Comparison of ENCODE assay signal across 19 mouse cellular contexts in the genomic region with DNA sequence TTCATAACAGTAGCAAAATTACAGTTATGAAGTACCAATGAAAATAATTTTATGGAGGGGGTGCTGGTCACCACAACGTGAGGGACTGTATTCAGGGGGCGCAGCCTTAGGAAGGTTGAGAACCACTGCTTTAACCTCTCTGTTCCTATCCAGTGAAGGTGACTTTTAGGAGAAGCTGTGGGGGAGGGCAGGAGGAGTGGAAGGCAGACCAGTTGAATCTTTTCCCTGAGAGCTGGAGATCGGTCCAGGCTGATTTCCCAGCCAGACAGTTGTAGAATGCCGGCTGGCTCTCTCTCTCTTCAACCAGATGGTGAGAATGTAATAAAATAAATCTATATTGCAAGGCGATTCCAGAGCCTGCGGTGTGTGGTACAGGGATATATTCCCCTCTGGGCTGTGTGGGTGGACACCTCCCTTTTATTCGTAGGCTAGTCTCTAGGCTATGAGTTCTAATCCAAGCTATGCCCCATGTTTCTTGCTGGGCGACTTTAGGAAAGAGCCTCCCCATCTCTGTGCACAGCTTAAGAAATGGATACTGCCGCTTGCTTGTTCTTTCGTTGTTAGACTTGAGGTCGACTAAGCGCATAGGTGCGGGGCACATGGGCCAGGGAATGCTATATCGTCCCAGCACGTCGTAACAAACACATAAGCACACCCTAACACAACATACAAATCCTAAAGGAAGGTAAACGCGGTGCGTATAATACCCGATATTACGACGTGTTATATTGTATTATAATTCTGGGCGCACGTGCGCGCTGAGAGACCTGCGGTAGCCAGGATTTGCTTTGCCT. TPM values are rescaled to one million over a fixed set of nuclear protein-coding genes. Genes with fewer than 3 reads are reported as not detected.
DNase-seq lines count a peak whose midpoint lies in the region; ATAC-seq and TF ChIP-seq lines count a peak whose summit lies in the region.
"Had no signal": no experiment of that assay in that cellular context is flagged by ENCODE, and none has a peak within 500 bp of the region (broad histone marks: within the 10 kb centered on the region; RNA-seq: fewer than 3 reads in every experiment).

No protein-coding gene starts in this region.

- no peak for TF ChIP-seq POLR2A in lung, adult 2 months (IDR thresholded peaks at IDR 0.05; ENCODE audit: borderline replicate concordance, extremely low read depth, low read depth, low read length)

- peak overlapping the region; percentile 92 for H3K27ac ChIP-seq in heart, embryonic 10.5 days
- no peak overlapping the region for H3K27ac ChIP-seq in brown adipose tissue, adult 24 weeks (replicated peaks; ENCODE audit: low read depth, low read length)
- H3K27ac ChIP-seq in limb, embryonic 13.5 days: peak overlapping the region; percentile 94
- H3K27ac ChIP-seq in kidney, embryonic 14.5 days (ENCODE audit: low read depth, low read length): no peak overlapping the region
- H3K27ac ChIP-seq: forebrain, embryonic 15.5 days; hindbrain, postnatal 0 days; layer of hippocampus, adult 2 months; left cerebral cortex, adult 2 months had no signal

- ATAC-seq in limb, embryonic 13.5 days (ENCODE audit: low FRiP score, low read depth): no peak; the same call in 1 of the 2 replicates
- ATAC-seq in kidney, embryonic 14.5 days (ENCODE audit: low FRiP score, low TSS enrichment): no peak
- ATAC-seq: forebrain, embryonic 15.5 days; hindbrain, postnatal 0 days had no signal

- H3K9ac ChIP-seq in limb, embryonic 13.5 days: peak overlapping the region; percentile 86
- H3K9ac ChIP-seq in kidney, embryonic 14.5 days (ENCODE audit: low read depth, low read length): no peak overlapping the region
- H3K9ac ChIP-seq: forebrain, embryonic 15.5 days had no signal

- H3K36me3 ChIP-seq in heart, embryonic 10.5 days: no peaks in the 10 kb centered on the region
- H3K36me3 ChIP-seq in limb, embryonic 13.5 days: no peaks in the 10 kb centered on the region
- H3K36me3 ChIP-seq in kidney, embryonic 14.5 days (ENCODE audit: control insufficient read depth, insufficient read depth, low read length): no peaks in the 10 kb centered on the region
- H3K36me3 ChIP-seq: forebrain, embryonic 15.5 days had no signal

- no peaks in the 10 kb centered on the region for H3K9me3 ChIP-seq in heart, embryonic 10.5 days
- no peaks in the 10 kb centered on the region for H3K9me3 ChIP-seq in limb, embryonic 13.5 days
- no peaks in the 10 kb centered on the region for H3K9me3 ChIP-seq in kidney, embryonic 14.5 days (ENCODE audit: control insufficient read depth, low read length)
- H3K9me3 ChIP-seq: forebrain, embryonic 15.5 days had no signal

- H3K4me2 ChIP-seq in limb, embryonic 13.5 days (replicated peaks): peak overlapping the region; percentile 66
- no peak overlapping the region for H3K4me2 ChIP-seq in kidney, embryonic 14.5 days (replicated peaks; ENCODE audit: low read depth, low read length)
- H3K4me2 ChIP-seq: forebrain, embryonic 15.5 days had no signal

- TF ChIP-seq CTCF in lung, adult 2 months (IDR thresholded peaks at IDR 0.05; ENCODE audit: insufficient read depth, low read length): no peak

- H3K4me1 ChIP-seq in heart, embryonic 10.5 days: peaks cover 26% of the 10 kb centered on the region
- no peaks in the 10 kb centered on the region for H3K4me1 ChIP-seq in lung, adult 2 months (ENCODE audit: control insufficient read depth, insufficient read depth, low read length)
- H3K4me1 ChIP-seq in brown adipose tissue, adult 24 weeks (ENCODE audit: control insufficient read depth, insufficient read depth, insufficient read length, low read length): no peaks in the 10 kb centered on the region
- peaks cover 43% of the 10 kb centered on the region for H3K4me1 ChIP-seq in limb, embryonic 13.5 days
- H3K4me1 ChIP-seq in kidney, embryonic 14.5 days (ENCODE audit: control insufficient read depth, insufficient read depth, low read length): no peaks in the 10 kb centered on the region

- 2% methylated on average over 27 of the region's 27 CpGs for WGBS in heart, embryonic 10.5 days
- 12% methylated on average over 27 of the region's 27 CpGs for WGBS in lung, adult 2 months
- WGBS in limb, embryonic 13.5 days: 1% methylated on average over 27 of the region's 27 CpGs
- WGBS in kidney, embryonic 14.5 days: 2% methylated on average over 27 of the region's 27 CpGs

- peak overlapping the region; percentile 61 for H3K4me3 ChIP-seq in heart, embryonic 10.5 days
- peak overlapping the region; percentile 62 for H3K4me3 ChIP-seq in lung, adult 2 months (replicated peaks; ENCODE audit: extremely low read depth, low read depth, low read length)
- 0 out of 2 replicates have a peak overlapping the region, but pooled peaks have one; percentile 9 for H3K4me3 ChIP-seq in brown adipose tissue, adult 24 weeks (ENCODE audit: insufficient read depth, low read depth, low read length)
- H3K4me3 ChIP-seq in limb, embryonic 13.5 days: peak overlapping the region; percentile 51
- H3K4me3 ChIP-seq in kidney, embryonic 14.5 days (ENCODE audit: low read length): no peak overlapping the region
- H3K4me3 ChIP-seq: forebrain, embryonic 15.5 days; layer of hippocampus, adult 2 months; left cerebral cortex, adult 2 months had no signal

- peaks cover 98% of the 10 kb centered on the region for H3K27me3 ChIP-seq in heart, embryonic 10.5 days (ENCODE audit: insufficient read depth, poor library complexity, severe bottlenecking)
- H3K27me3 ChIP-seq in limb, embryonic 13.5 days: peaks cover 97% of the 10 kb centered on the region
- H3K27me3 ChIP-seq in kidney, embryonic 14.5 days (ENCODE audit: control insufficient read depth, insufficient read depth, low read length): peaks cover 100% of the 10 kb centered on the region

- no peak for DNase-seq in heart, embryonic 10.5 days (ENCODE audit: low spot score)
- DNase-seq in heart, adult 18-20 months: no peak
- DNase-seq in lung, adult 2 months: no peak
- DNase-seq in lung, postnatal 25 days (ENCODE audit: low spot score): no peak
- DNase-seq in thymus, postnatal 10 days (ENCODE audit: low spot score in 2 of 2): no peak
- DNase-seq: adrenal gland, postnatal 14 days; cerebellum, postnatal 14 days; gastrocnemius, postnatal 14 days; kidney, adult 9 months; right cerebral cortex, postnatal 14 days; thymus, adult 2 months had no signal

RNA-seq across cellular contexts. Expression of gene Tbx5, which starts 29.7 kb away (rescaled TPM):
- 41.9 and 44.2 TPM in 2 replicates for polyA plus RNA-seq in heart, embryonic 10.5 days (2016; fragmentation: Nextera tagmentation; extraction: Ambion mirVana)
- 10 to 100 TPM; 18.5 to 25.8 TPM for total RNA-seq in heart, adult 18-20 months (2021)
- 26.9 and 28.2 TPM in 2 replicates for polyA plus RNA-seq in lung, adult 2 months (2012; rRNA removed)
- 1.5 and 2.7 TPM in 2 replicates for polyA plus RNA-seq in brown adipose tissue, adult 24 weeks (2012; ENCODE audit: insufficient read depth, insufficient read length, missing spikeins)
- 34.8 and 51.5 TPM in 2 replicates for polyA plus RNA-seq in limb, embryonic 13.5 days (2015; fragmentation: Nextera tagmentation; extraction: Ambion mirVana)
- not detected in 2 replicates for polyA plus RNA-seq in kidney, embryonic 14.5 days (2014; fragmentation: Nextera tagmentation; extraction: Ambion mirVana)
- total RNA-seq: hindbrain, postnatal 0 days; layer of hippocampus, adult 2 months; left cerebral cortex, adult 2 months; MEL had no signal
- polyA plus RNA-seq: forebrain, embryonic 15.5 days had no signal

Comparison
In these comparisons a context has a peak if more than half of its experiments do, and no peak if none do; other contexts are left out.
1. H3K27ac ChIP-seq: peak in heart, embryonic 10.5 days (single experiment) and limb, embryonic 13.5 days (single experiment); none in brown adipose tissue, adult 24 weeks (single experiment) and kidney, embryonic 14.5 days (single experiment).